Mouse (Mus musculus) heart, adult 2 months (tissue): ENCODE data around the gene Ctrl.

Experiments
- CTCF ChIP-seq: fragments of 200-600 bp; IDR thresholded peaks from 2 replicates; pipeline ENCODE4 v1.8.1; 2022; ENCODE audit warnings: antibody characterized with exemption, mild to moderate bottlenecking, moderate library complexity
- EP300 ChIP-seq: fragments of 200-500 bp; IDR thresholded peaks from 2 replicates; pipeline ENCODE4 v1.6.1; 2011; ENCODE audit warnings: low read depth, low read length, control low read depth; ENCODE audit not compliant: insufficient read depth
- POLR2A ChIP-seq: fragments of 200-500 bp; IDR thresholded peaks from 2 replicates; pipeline ENCODE4 v1.6.1; 2011; ENCODE audit warnings: mild to moderate bottlenecking, low read depth, low read length, control low read depth; ENCODE audit not compliant: insufficient read depth

GRCm38 (mm10) chr8:105890870-105891269, 42.8 kb downstream of the Ctrl start:
- TF ChIP-seq POLR2A (no peak), EP300 (no peak), CTCF (no peak)
